Mouse (Mus musculus) E14TG2a.4 (cell line): ENCODE data around the gene Vsig8.

Experiments
- CTCF ChIP-seq: conservative IDR thresholded peaks from 2 replicates; pipeline ENCODE4 v1.5.1; 2014; ENCODE audit warnings: low read length
- POU5F1 ChIP-seq: IDR thresholded peaks from 2 replicates; pipeline ENCODE4 v1.6.1; 2014; ENCODE audit warnings: low read length, borderline replicate concordance

- TF ChIP-seq CTCF (0 out of 2 replicates have a peak, but pooled peaks have one; percentile 6), POU5F1 (no peak)
These were observed 30.5 kb upstream of the Vsig8 start for GRCm38 (mm10) chr1:172525027-172525764.
